Mouse (Mus musculus) erythroblast, embryonic 14.5 days (primary cell): ENCODE results near the gene Paxx. TPM values are rescaled to one million over a fixed set of nuclear protein-coding genes. Genes with fewer than 3 reads are reported as not detected.

Source experiments
- H3K27me3 ChIP-seq: 2 replicates; pipeline ENCODE4 v1.6.1; 2012; ENCODE audit warnings: inconsistent platforms; ENCODE audit not compliant: control insufficient read depth
- H3K36me3 ChIP-seq: 2 replicates; pipeline ENCODE4 v1.6.1; 2012; ENCODE audit warnings: mild to moderate bottlenecking, inconsistent platforms; ENCODE audit not compliant: control insufficient read depth
- H3K4me1 ChIP-seq: 2 replicates; pipeline ENCODE4 v1.6.1; 2012; ENCODE audit warnings: inconsistent platforms; ENCODE audit not compliant: control insufficient read depth
- H3K4me3 ChIP-seq: replicated peaks from 2 replicates; pipeline ENCODE3; 2012; ENCODE audit warnings: moderate library complexity, mild to moderate bottlenecking, inconsistent platforms
- H3K9me3 ChIP-seq: 2 replicates; pipeline ENCODE4 v1.6.1; 2012; ENCODE audit warnings: low read length, inconsistent platforms, mixed read lengths; ENCODE audit not compliant: control insufficient read depth
- GATA1 ChIP-seq: IDR thresholded peaks from 2 replicates; pipeline ENCODE4 v1.6.1; 2012; ENCODE audit warnings: low read length, inconsistent platforms, mixed read lengths
- TAL1 ChIP-seq: IDR thresholded peaks from 3 replicates; pipeline ENCODE4 v1.6.1; 2012; ENCODE audit warnings: low read length, inconsistent platforms, mixed read lengths
- polyA plus RNA-seq: library from polyadenylated mRNA; stranded (reverse); fragments of >175 nt; gene quantifications from 2 replicates; pipeline ENCODE4 v1.2.3, GENCODE M21; 2012

Paxx gene
- polyA plus RNA-seq, 1 experiment: 1.1 TPM

- no peaks in the 10 kb centered on the region; the same call in 1 of the 2 replicates for H3K36me3 ChIP-seq
- no peak for TF ChIP-seq GATA1
- no peak for TF ChIP-seq TAL1
- no peaks in the 10 kb centered on the region for H3K9me3 ChIP-seq
- no peak overlapping the region for H3K4me3 ChIP-seq
- H3K27me3 ChIP-seq: peaks cover 23% of the 10 kb centered on the region
- H3K4me1 ChIP-seq: peaks cover 21% of the 10 kb centered on the region
These were observed 27.8 kb downstream of the Paxx start for GRCm38 (mm10) chr2:25433101-25433500.

GRCm38 (mm10) chr2:25432326-25433098, 28.4 kb downstream of the Paxx start:
- peaks cover 23% of the 10 kb centered on the region for H3K4me1 ChIP-seq
- TF ChIP-seq GATA1 (no peak), TAL1 (no peak)
- no peaks in the 10 kb centered on the region; the same call in 1 of the 2 replicates for H3K36me3 ChIP-seq
- no peak overlapping the region for H3K4me3 ChIP-seq
- H3K9me3 ChIP-seq: no peaks in the 10 kb centered on the region
- H3K27me3 ChIP-seq: peaks cover 23% of the 10 kb centered on the region

DNA sequence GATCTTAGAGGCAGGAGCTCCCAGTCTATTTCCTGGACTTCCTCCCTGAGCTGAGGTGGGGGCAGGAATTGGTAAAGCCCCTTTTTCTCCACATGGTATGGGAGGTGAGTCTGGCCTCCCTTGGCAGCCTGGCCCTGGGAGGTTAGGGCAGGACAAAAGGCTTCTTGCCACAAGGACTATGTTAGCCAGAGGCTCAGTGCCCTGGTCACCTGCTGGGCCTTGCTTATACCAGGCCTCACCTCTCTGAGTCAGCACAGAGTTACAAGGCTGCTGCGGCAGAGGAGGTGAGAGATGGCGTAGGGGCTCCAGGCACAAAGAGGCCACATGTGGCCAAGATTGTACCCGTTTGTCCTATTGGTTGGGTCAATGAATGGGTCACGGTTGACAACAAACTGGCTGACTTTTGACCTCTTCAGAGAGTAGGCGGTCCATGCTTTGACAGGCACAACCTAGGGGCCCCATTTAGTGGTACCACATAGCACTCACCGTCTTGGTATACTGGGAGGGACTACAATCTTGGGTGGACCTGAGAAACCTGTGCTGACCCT, 29.5 kb downstream of the Paxx start:
- no peaks in the 10 kb centered on the region for H3K9me3 ChIP-seq
- no peak overlapping the region for H3K4me3 ChIP-seq
- H3K36me3 ChIP-seq: no peaks in the 10 kb centered on the region; the same call in 1 of the 2 replicates
- H3K27me3 ChIP-seq: peaks cover 23% of the 10 kb centered on the region
- no peak for TF ChIP-seq TAL1
- no peak for TF ChIP-seq GATA1
- H3K4me1 ChIP-seq: peaks cover 23% of the 10 kb centered on the region

DNA sequence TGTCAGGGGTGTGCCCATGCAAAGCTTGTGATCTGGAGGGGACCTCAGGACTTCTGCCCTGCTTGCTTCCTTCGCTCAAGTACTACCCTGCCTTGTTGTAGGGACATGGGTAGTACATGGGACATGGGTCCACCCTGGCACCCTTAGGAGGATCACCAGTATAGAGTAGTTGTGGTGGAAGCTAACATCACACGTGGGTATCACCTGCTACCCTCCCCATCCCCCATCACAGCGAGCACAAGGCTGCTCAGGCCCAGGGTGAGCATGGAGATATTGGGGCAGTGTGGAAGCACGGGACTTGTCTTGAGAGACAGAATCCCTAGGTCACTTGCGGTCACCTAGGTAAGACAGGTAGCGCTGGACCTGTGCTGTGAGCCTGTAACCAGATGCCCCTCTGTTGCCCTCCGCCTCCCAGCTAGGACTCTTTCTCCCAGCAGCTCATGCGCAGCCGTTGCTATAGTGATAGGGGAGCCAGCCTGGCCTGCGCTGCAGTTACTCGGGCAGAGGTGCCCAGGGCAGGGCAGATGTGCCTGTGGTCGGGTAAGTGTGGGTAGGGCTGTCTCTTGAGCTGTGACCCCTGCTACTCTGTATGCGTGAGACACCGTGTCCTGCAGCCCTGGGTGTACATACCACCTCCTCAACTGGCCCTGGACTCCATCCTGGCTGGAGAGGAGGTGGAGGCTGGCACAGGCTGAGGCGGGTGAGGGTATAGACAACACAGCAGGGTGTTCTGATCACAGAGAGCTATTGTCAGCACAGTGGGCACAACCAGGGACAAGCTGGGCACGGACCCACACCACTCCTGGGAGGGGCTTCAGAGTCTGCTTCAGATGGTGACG, 30.3 kb downstream of the Paxx start:
- peaks cover 23% of the 10 kb centered on the region for H3K27me3 ChIP-seq
- no peak overlapping the region for H3K4me3 ChIP-seq

DNA sequence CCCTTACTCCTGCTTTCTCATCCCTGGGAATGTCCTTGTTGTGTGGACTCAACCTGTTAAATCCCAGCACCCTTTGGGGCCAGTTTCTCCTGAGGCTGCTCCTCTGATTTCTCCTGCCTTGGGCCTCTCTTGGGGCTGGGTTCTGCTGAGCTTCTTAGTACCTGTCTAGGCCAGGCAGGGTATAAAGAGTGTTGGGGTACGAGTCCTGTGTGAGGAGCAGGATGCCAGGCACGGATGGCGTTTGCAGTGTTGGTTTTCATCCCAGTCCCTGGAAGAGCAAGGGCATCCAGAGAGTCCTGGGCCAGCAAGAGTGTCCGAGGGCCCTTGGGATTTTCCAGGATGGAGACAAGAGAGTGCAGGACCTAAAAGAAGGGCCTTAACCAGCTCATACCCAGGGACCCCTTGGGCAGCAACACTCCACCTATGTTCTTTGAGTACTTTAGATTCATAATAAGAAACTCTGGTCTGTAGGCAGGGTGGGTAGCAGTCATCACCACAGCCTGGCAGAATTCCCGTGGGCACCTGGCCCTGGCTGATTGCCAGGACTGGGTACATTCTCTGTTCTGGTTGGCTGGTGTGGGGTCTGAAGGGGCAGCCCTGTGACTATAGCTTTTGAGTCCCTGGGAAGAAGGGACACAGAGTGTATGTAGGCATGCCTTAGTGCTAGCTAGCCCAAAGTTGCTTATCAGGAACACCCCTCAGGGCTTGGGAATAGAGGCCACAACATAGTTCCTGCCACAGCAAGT, 31.3 kb downstream of the Paxx start:
- peaks cover 32% of the 10 kb centered on the region for H3K27me3 ChIP-seq
- H3K4me1 ChIP-seq: peaks cover 23% of the 10 kb centered on the region
- peak overlapping the region; percentile 65 for H3K4me3 ChIP-seq
- no peaks in the 10 kb centered on the region for H3K36me3 ChIP-seq
- H3K9me3 ChIP-seq: no peaks in the 10 kb centered on the region
- TF ChIP-seq TAL1: no peak
- no peak for TF ChIP-seq GATA1

More for the DNA sequence above, 30.3 kb downstream of the Paxx start:
- TF ChIP-seq GATA1 (no peak), TAL1 (no peak)
- Histone ChIP-seq H3K36me3 (no peaks in the 10 kb centered on the region; the same call in 1 of the 2 replicates), H3K4me1 (peaks cover 23% of the 10 kb centered on the region), H3K9me3 (no peaks in the 10 kb centered on the region)

DNA sequence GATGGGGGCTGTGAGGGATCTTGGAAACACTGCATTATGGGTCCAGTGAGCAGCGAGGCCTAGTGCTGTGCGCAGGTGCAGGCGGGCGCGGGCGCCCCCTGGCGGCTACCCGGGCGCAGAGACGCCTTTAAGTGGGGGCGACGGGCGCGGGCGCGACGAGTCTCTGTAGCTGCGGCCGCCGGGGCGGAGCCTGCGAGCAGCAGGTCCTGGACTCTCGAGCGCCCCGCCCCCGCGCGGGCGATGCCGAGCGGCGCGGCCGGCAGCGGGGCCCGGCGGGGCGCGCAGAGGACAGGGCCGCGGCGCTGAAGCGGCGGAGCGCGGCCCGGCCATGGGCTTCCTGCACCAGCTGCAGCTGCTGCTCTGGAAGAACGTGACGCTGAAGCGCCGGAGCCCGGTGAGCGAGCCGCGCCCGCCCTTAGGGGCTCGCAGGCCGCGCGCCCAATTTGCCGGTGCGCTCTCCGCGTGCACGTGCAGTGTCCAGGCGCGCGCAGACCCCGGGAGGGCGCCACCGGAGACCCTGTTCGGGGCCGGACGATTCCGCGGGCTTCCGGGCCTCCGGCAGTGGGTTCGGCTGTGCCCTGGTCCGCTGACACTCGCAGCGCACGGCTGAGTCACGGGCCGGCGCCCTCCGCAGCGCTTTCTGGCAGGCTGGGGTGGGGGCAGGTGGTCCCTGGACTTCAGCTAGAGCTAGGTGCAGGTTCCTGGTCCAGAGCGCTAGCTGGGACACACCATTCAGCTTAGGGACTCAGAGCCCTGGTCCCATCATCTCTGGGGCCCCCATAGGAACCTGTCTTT, 32.3 kb downstream of the Paxx start, which contains the start of gene Abca2:
Abca2 (plus strand) TSS at position 262 of the 795 bp plus-strand sequence.
- Histone ChIP-seq H3K4me1 (peaks cover 23% of the 10 kb centered on the region), H3K36me3 (no peaks in the 10 kb centered on the region), H3K27me3 (peaks cover 33% of the 10 kb centered on the region), H3K9me3 (no peaks in the 10 kb centered on the region), H3K4me3 (peak within 1 kb of the TSS; percentile 65)
- no peak for TF ChIP-seq TAL1
- no peak for TF ChIP-seq GATA1

- Histone ChIP-seq H3K4me3 (no peak overlapping the region), H3K4me1 (peaks cover 19% of the 10 kb centered on the region), H3K27me3 (peaks cover 37% of the 10 kb centered on the region), H3K36me3 (no peaks in the 10 kb centered on the region), H3K9me3 (no peaks in the 10 kb centered on the region)
- TF ChIP-seq TAL1 (no peak), GATA1 (no peak)
These were observed 33.6 kb downstream of the Paxx start for GRCm38 (mm10) chr2:25427256-25427655.

GRCm38 (mm10) chr2:25426721-25427191, 34.1 kb downstream of the Paxx start:
- H3K36me3 ChIP-seq: no peaks in the 10 kb centered on the region
- TF ChIP-seq TAL1 (no peak), GATA1 (no peak)
- H3K4me1 ChIP-seq: peaks cover 16% of the 10 kb centered on the region
- H3K27me3 ChIP-seq: peaks cover 37% of the 10 kb centered on the region
- H3K9me3 ChIP-seq: no peaks in the 10 kb centered on the region
- H3K4me3 ChIP-seq: no peak overlapping the region
